Mouse (Mus musculus) MEL (cell line): Measurements from ENCODE around the gene Pde11a. TPM values are rescaled to one million over a fixed set of nuclear protein-coding genes. Genes with fewer than 3 reads are reported as not detected.

Source experiments
- DNase-seq: peaks from one replicate; pipeline ENCODE4 v3.0.0; 2011; ENCODE audit warnings: low read depth, low spot score
- H3K27ac ChIP-seq: 2 replicates; pipeline ENCODE4 v1.5.1; 2012; ENCODE audit warnings: low read depth, mild to moderate bottlenecking, control low read depth, low read length, moderate library complexity; ENCODE audit not compliant: control insufficient read depth
- H3K27me3 ChIP-seq, 2 experiments: fragments of 150-350 bp in 1 of 2; sonication (generic) in 1 of 2; 2 replicates each; pipeline ENCODE4 v1.6.1; 2012; ENCODE audit warnings: low read length in 2 of 2, mild to moderate bottlenecking in 2 of 2, improper control_type of control experiment in 1 of 2, moderate library complexity in 1 of 2; ENCODE audit not compliant: insufficient read depth in 2 of 2, control insufficient read depth in 1 of 2
- H3K36me3 ChIP-seq, 2 experiments: 2 replicates each; pipeline ENCODE4 v1.6.1; 2012 to 2014; ENCODE audit warnings: low read length in 2 of 2, improper control_type of control experiment in 1 of 2, inconsistent platforms in 1 of 2, mild to moderate bottlenecking in 1 of 2; ENCODE audit not compliant: insufficient read depth in 2 of 2, control insufficient read depth in 1 of 2
- H3K4me1 ChIP-seq, 2 experiments: fragments of 150-350 bp in 1 of 2; sonication (generic) in 1 of 2; 2 replicates each; pipeline ENCODE4 v1.6.1; 2012; ENCODE audit warnings: low read length in 2 of 2, improper control_type of control experiment in 1 of 2, mild to moderate bottlenecking in 1 of 2; ENCODE audit not compliant: insufficient read depth in 2 of 2, control insufficient read depth in 1 of 2
- H3K4me3 ChIP-seq, 2 experiments: fragments of 150-350 bp in 1 of 2; sonication (generic) in 1 of 2; 2 replicates each; pipeline ENCODE4 v1.5.1; 2012; ENCODE audit warnings: low read depth in 2 of 2, low read length in 2 of 2, mild to moderate bottlenecking in 2 of 2, moderate library complexity in 2 of 2, control low read depth in 1 of 2, improper control_type of control experiment in 1 of 2; ENCODE audit not compliant: control insufficient read depth in 1 of 2, insufficient read depth in 1 of 2
- H3K79me2 ChIP-seq: 2 replicates; pipeline ENCODE4 v1.6.1; 2012; ENCODE audit warnings: mild to moderate bottlenecking, low read length, moderate library complexity; ENCODE audit not compliant: control insufficient read depth, poor library complexity, insufficient read depth
- H3K9ac ChIP-seq: 2 replicates; pipeline ENCODE4 v1.6.1; 2012; ENCODE audit warnings: low read depth, mild to moderate bottlenecking, control low read depth, low read length, moderate library complexity; ENCODE audit not compliant: control insufficient read depth, poor library complexity, severe bottlenecking
- H3K9me3 ChIP-seq: fragments of 150-350 bp; sonication (generic); replicated peaks from 2 replicates; pipeline ENCODE4 v1.6.1; 2012; ENCODE audit warnings: mild to moderate bottlenecking, low read length, improper control_type of control experiment, moderate library complexity; ENCODE audit not compliant: insufficient read depth
- BHLHE40 ChIP-seq: IDR thresholded peaks from 2 replicates; pipeline ENCODE4 v1.6.1; 2012; ENCODE audit warnings: low read depth, mild to moderate bottlenecking, inconsistent platforms, low read length, improper control_type of control experiment, borderline replicate concordance
- E2F4 ChIP-seq: IDR thresholded peaks from 2 replicates; pipeline ENCODE4 v1.6.1; 2011; ENCODE audit warnings: low read depth, low read length, improper control_type of control experiment, borderline replicate concordance
- EP300 ChIP-seq, 2 experiments: IDR thresholded peaks; 2 replicates each; pipeline ENCODE4 v1.6.1; 2011; ENCODE audit warnings: improper control_type of control experiment in 2 of 2, low read length in 2 of 2, low read depth in 1 of 2, mild to moderate bottlenecking in 1 of 2
- HCFC1 ChIP-seq: IDR thresholded peaks from 2 replicates; pipeline ENCODE4 v1.6.1; 2012; ENCODE audit warnings: low read depth, mild to moderate bottlenecking, inconsistent platforms, low read length, improper control_type of control experiment, moderate library complexity
- JUND ChIP-seq: IDR thresholded peaks from 2 replicates; pipeline ENCODE4 v1.6.1; 2011; ENCODE audit warnings: low read depth, mild to moderate bottlenecking, improper control_type of control experiment, low read length
- KAT2A ChIP-seq: conservative IDR thresholded peaks from 2 replicates; pipeline ENCODE4 v1.6.1; 2012; ENCODE audit warnings: low read depth, low read length, improper control_type of control experiment, inconsistent platforms
- MAZ ChIP-seq: IDR thresholded peaks from 2 replicates; pipeline ENCODE4 v1.6.1; 2012; ENCODE audit warnings: low read depth, mild to moderate bottlenecking, inconsistent platforms, low read length, improper control_type of control experiment
- MEF2A ChIP-seq: IDR thresholded peaks from 2 replicates; pipeline ENCODE4 v1.6.1; 2014; ENCODE audit warnings: low read depth, mild to moderate bottlenecking, inconsistent platforms, low read length, improper control_type of control experiment; ENCODE audit not compliant: poor library complexity, insufficient replicate concordance, severe bottlenecking; ENCODE audit errors: extremely low read depth
- MYB ChIP-seq: IDR thresholded peaks from 2 replicates; pipeline ENCODE4 v1.6.1; 2011; ENCODE audit warnings: mild to moderate bottlenecking, low read depth, low read length, improper control_type of control experiment
- NRF1 ChIP-seq: IDR thresholded peaks from 2 replicates; pipeline ENCODE4 v1.6.1; 2014; ENCODE audit warnings: low read depth, mild to moderate bottlenecking, inconsistent platforms, low read length, improper control_type of control experiment, moderate library complexity; ENCODE audit not compliant: poor library complexity, insufficient read depth, severe bottlenecking
- POLR2AphosphoS2 ChIP-seq: IDR thresholded peaks from 2 replicates; pipeline ENCODE4 v1.6.1; 2011; ENCODE audit warnings: low read length, improper control_type of control experiment
- POLR2AphosphoS5 ChIP-seq: IDR thresholded peaks from 2 replicates; pipeline ENCODE4 v1.6.1; 2012; ENCODE audit warnings: low read depth, borderline replicate concordance, mild to moderate bottlenecking, inconsistent platforms, low read length, moderate library complexity, mixed read lengths
- RCOR1 ChIP-seq: IDR thresholded peaks from 2 replicates; pipeline ENCODE4 v1.6.1; 2012; ENCODE audit warnings: low read depth, mild to moderate bottlenecking, inconsistent platforms, low read length, improper control_type of control experiment
- SIN3A ChIP-seq: IDR thresholded peaks from 2 replicates; pipeline ENCODE4 v1.6.1; 2012; ENCODE audit warnings: low read length, improper control_type of control experiment, inconsistent platforms
- SMC3 ChIP-seq: IDR thresholded peaks from 2 replicates; pipeline ENCODE4 v1.6.1; 2011; ENCODE audit warnings: low read depth, low read length, improper control_type of control experiment
- TAL1 ChIP-seq: IDR thresholded peaks from 2 replicates; pipeline ENCODE4 v1.6.1; 2012; ENCODE audit warnings: mild to moderate bottlenecking, inconsistent platforms, low read length, moderate library complexity, mixed read lengths
- TBP ChIP-seq: IDR thresholded peaks from 2 replicates; pipeline ENCODE4 v1.8.0; 2011; ENCODE audit warnings: low read depth, low read length, improper control_type of control experiment
- TCF12 ChIP-seq: IDR thresholded peaks from 2 replicates; pipeline ENCODE4 v1.6.1; 2014; ENCODE audit warnings: low read depth, mild to moderate bottlenecking, inconsistent platforms, low read length, improper control_type of control experiment, moderate library complexity
- UBTF ChIP-seq: IDR thresholded peaks from 2 replicates; pipeline ENCODE4 v1.6.1; 2012; ENCODE audit warnings: low read depth, mild to moderate bottlenecking, inconsistent platforms, low read length, improper control_type of control experiment, moderate library complexity, borderline replicate concordance; ENCODE audit not compliant: insufficient read depth
- USF1 ChIP-seq: IDR thresholded peaks from 2 replicates; pipeline ENCODE4 v1.6.1; 2014; ENCODE audit warnings: low read depth, mild to moderate bottlenecking, inconsistent platforms, low read length, improper control_type of control experiment, moderate library complexity
- ZC3H11A ChIP-seq: IDR thresholded peaks from 2 replicates; pipeline ENCODE4 v1.6.1; 2012; ENCODE audit warnings: low read depth, mild to moderate bottlenecking, inconsistent platforms, low read length, improper control_type of control experiment
- ZMIZ1 ChIP-seq: IDR thresholded peaks from 2 replicates; pipeline ENCODE4 v1.6.1; 2012; ENCODE audit warnings: low read depth, mild to moderate bottlenecking, inconsistent platforms, low read length, improper control_type of control experiment, moderate library complexity
- ZNF384 ChIP-seq: IDR thresholded peaks from 2 replicates; pipeline ENCODE4 v1.6.1; 2012; ENCODE audit warnings: low read depth, mild to moderate bottlenecking, inconsistent platforms, low read length, improper control_type of control experiment
- polyA plus RNA-seq, 2 experiments: library from polyadenylated mRNA; stranded (reverse) in 1 of 2; unstranded in 1 of 2; fragments of >175 nt in 1 of 2; fragments of >200 nt in 1 of 2; gene quantifications; 2 replicates each; pipeline versions ENCODE4 v1.2.1 to v1.2.4; 2012; ENCODE audit warnings: low replicate concordance in 2 of 2, low read depth in 1 of 2; ENCODE audit not compliant: insufficient read length in 2 of 2, insufficient read depth in 1 of 2, missing spikeins in 1 of 2
- total RNA-seq: library from RNA; depleted of rRNA; stranded (reverse); fragments of 300-350 nt; gene quantifications from 2 replicates; pipeline ENCODE4 v1.2.3, GENCODE M21; 2012

The Pde11a gene
- total and polyA plus RNA-seq, 3 experiments: not detected

- TF ChIP-seq TAL1 (no peak), MAZ (no peak), JUND (no peak), MYB (no peak), MEF2A (no peak), KAT2A (no peak), ZC3H11A (no peak), HCFC1 (no peak), POLR2AphosphoS2 (no peak), ZMIZ1 (no peak), NRF1 (no peak), BHLHE40 (no peak), TBP (no peak), ZNF384 (no peak), TCF12 (no peak)
These were observed 267.9 kb downstream of the Pde11a start (continued) for GRCm38 (mm10) chr2:76070432-76071306.

- Histone ChIP-seq H3K4me3 (no peak overlapping the region), H3K79me2 (no peaks in the 10 kb centered on the region), H3K27ac (no peak overlapping the region), H3K27me3 (no peaks in the 10 kb centered on the region; a peak in 1 of 4 replicates), H3K9ac (no peak overlapping the region), H3K4me1 (no peaks in the 10 kb centered on the region), H3K36me3 (no peaks in the 10 kb centered on the region), H3K9me3 (no peaks in the 10 kb centered on the region)
- no peak for DNase-seq
- TF ChIP-seq RCOR1 (no peak), TAL1 (no peak), POLR2AphosphoS2 (no peak), UBTF (no peak), HCFC1 (no peak), KAT2A (no peak), MAZ (no peak), ZNF384 (no peak), BHLHE40 (no peak), EP300 (IDR thresholded peaks at IDR 0.05; ENCODE audit: low read depth in 1 of 2, low read length in 2 of 2) (no peak), MEF2A (no peak), TCF12 (no peak), SIN3A (no peak), SMC3 (no peak), USF1 (no peak), JUND (no peak), E2F4 (no peak), POLR2AphosphoS5 (no peak), ZMIZ1 (no peak)
- TF ChIP-seq, all 39 proteins: peak for 0
These were observed 269.3 kb downstream of the Pde11a start for GRCm38 (mm10) chr2:76069238-76069637.
